Mouse (Mus musculus) spleen, adult 2 months (tissue): Measurements from ENCODE around the gene Lrrc8a. TPM values are rescaled to one million over a fixed set of nuclear protein-coding genes. Genes with fewer than 3 reads are reported as not detected.

Source experiments
- DNase-seq, 2 experiments: peaks; one replicate each; pipeline versions ENCODE4 v3.0.0 to v3.0.0-alpha.2; 2012 to 2021; ENCODE audit warnings: low spot score in 2 of 2, low read depth in 1 of 2
- H3K27ac ChIP-seq: fragments of 200-500 bp; 2 replicates; pipeline ENCODE4 v1.5.1; 2012; ENCODE audit warnings: low read length, inconsistent platforms; ENCODE audit not compliant: insufficient read depth
- H3K27me3 ChIP-seq: fragments of 200-500 bp; 2 replicates; pipeline ENCODE4 v1.6.1; 2012; ENCODE audit warnings: mild to moderate bottlenecking, moderate library complexity, low read length, inconsistent platforms; ENCODE audit not compliant: control insufficient read depth, insufficient read depth
- H3K36me3 ChIP-seq: fragments of 200-500 bp; 2 replicates; pipeline ENCODE4 v1.6.1; 2012; ENCODE audit warnings: mild to moderate bottlenecking, low read length, inconsistent platforms; ENCODE audit not compliant: control insufficient read depth, insufficient read depth
- H3K4me1 ChIP-seq: fragments of 200-500 bp; 2 replicates; pipeline ENCODE4 v1.6.1; 2011; ENCODE audit warnings: inconsistent platforms; ENCODE audit not compliant: control insufficient read depth, insufficient read depth, insufficient read length
- H3K4me3 ChIP-seq: fragments of 200-500 bp; 2 replicates; pipeline ENCODE4 v1.5.1; 2011; ENCODE audit warnings: mild to moderate bottlenecking, inconsistent platforms; ENCODE audit not compliant: insufficient read depth, insufficient read length; ENCODE audit errors: extremely low read depth
- CTCF ChIP-seq: fragments of 200-500 bp; IDR thresholded peaks from 2 replicates; pipeline ENCODE4 v1.5.1; 2011; ENCODE audit warnings: mild to moderate bottlenecking, inconsistent platforms; ENCODE audit not compliant: insufficient read depth, insufficient read length, insufficient replicate concordance; ENCODE audit errors: extremely low read depth
- POLR2A ChIP-seq: fragments of 200-500 bp; IDR thresholded peaks from 2 replicates; pipeline ENCODE4 v1.6.1; 2011; ENCODE audit warnings: low read depth, low read length, inconsistent platforms
- WGBS: fragments of 180-500 bp; shearing (Covaris S2); methylation state at CpG from one replicate; pipeline ENCODE4 v1.1.7; 2018; 5-methylcytosine and 5-hydroxymethylcytosine counted together
- polyA plus RNA-seq: library from polyadenylated mRNA; depleted of rRNA; stranded (reverse); fragments of >200 nt; gene quantifications from 2 replicates; pipeline ENCODE4 v1.2.3, GENCODE M21; 2012

Gene Lrrc8a
- polyA plus RNA-seq, 1 experiment, result 22.1 TPM

DNA sequence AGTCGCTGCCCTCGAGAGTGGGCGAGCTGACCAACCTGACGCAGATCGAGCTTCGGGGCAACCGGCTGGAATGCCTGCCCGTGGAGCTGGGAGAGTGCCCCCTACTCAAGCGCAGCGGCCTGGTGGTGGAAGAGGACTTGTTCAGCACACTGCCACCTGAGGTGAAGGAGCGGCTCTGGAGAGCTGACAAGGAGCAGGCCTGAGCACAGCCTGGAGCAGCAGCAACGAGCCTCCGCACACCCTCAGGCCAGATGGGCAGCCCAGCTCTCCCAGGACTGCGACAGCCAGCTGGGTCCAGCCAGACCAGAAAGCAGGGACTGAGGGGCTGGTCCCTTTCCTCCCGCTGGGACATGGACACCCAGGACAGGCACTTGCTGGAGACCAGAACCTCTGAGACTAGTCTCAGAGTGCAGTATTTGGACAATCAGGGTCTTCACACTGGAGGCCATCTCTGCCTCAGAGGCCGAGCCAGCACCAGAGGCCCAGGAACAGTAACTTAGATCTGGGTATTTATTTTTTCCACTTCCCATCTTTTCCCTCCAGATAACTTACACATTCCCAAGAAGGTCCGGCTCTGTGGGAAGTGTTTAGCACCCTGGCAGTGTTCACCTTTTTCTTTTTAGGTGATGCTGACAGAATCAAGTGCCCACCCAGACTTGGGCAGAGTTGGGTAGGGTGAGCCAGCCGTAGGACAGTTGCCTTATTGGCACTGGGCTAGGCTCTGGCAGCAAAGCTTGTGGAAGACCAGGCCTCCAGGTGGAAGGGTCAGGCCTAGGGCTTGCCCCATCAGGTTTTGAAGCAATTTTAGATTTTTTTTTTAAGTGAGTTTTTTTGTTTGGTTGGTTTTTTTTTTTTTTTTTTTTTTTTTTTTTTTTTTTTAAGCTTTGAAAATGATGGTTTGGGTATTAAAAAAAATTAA is 24.7 kb downstream of the Lrrc8a start:
- no peak for TF ChIP-seq POLR2A
- no peak for TF ChIP-seq CTCF
- H3K27ac ChIP-seq, result no peak overlapping the region
- H3K4me1 ChIP-seq, result peaks cover 17% of the 10 kb centered on the region; the same call in 1 of the 2 replicates
- no peaks in the 10 kb centered on the region for H3K27me3 ChIP-seq
- DNase-seq, result no peak
- peaks cover 22% of the 10 kb centered on the region for H3K36me3 ChIP-seq
- 95% methylated on average over 18 of the region's 18 CpGs for WGBS
- no peak overlapping the region for H3K4me3 ChIP-seq

DNA sequence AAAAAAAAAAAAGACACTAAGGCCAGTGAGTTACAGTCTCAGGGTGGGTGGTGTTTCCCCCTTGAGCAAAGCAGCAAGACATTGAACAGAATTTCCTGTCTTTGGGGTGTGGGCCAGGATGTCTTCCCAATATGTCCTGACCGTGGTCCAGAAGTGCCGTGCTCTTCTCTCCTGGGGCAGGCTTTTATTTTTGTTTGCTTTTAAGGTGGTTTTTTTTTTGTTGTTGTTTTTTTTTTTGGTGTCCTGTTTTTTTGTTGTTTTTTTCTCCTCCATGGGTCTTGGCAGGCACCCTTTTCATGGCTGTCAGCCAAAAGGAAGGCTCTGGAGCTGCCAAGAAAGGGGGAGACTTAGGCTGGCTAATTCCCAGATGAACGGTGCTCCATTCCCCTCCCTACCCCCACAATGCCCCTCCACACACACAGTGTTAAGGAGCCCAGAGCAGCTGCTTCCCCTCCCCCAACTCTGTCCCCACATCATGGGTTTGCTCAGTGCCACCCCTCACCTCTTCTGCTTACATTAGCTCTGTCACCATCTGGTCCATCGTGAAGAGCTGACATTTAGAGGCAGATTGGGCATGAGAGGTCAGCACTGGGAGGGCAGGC is 25.4 kb downstream of the Lrrc8a start:
- Histone ChIP-seq H3K36me3 (peaks cover 21% of the 10 kb centered on the region), H3K4me1 (peaks cover 11% of the 10 kb centered on the region; the same call in 1 of the 2 replicates), H3K27ac (peak overlapping the region; percentile 2; the same call in 1 of the 2 replicates), H3K27me3 (no peaks in the 10 kb centered on the region), H3K4me3 (no peak overlapping the region)
- TF ChIP-seq CTCF (no peak), POLR2A (no peak)
- DNase-seq, result no peak
- WGBS, result 84% methylated on average over 4 of the region's 4 CpGs

DNA sequence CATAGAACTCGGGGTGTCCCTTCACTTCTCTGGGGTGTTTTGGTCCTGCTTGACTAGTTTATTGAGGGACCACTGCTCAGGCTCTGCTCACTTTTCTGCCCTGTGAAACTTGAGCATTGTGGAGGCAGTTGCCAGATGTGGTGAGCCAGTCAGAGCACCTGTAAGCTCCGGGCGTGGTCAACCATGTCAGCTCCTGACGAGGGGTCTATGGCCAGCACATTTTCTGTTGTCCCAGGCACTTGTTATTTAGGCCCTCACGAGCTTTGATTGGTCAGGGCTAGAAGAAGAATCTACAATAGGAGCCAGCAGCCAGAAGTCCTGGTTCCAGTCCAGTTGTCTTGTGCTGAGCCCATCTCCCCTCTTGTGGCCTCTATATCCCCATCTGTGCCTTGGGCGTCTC is 26.3 kb downstream of the Lrrc8a start:
- H3K27ac ChIP-seq, result no peak overlapping the region
- no peak for TF ChIP-seq CTCF
- no peak for TF ChIP-seq POLR2A
- no peaks in the 10 kb centered on the region for H3K27me3 ChIP-seq
- H3K36me3 ChIP-seq, result peaks cover 21% of the 10 kb centered on the region
- H3K4me3 ChIP-seq, result no peak overlapping the region
- 88% methylated on average over 6 of the region's 6 CpGs for WGBS
- H3K4me1 ChIP-seq, result peaks cover 4% of the 10 kb centered on the region; the same call in 1 of the 2 replicates
- DNase-seq, result no peak

DNA sequence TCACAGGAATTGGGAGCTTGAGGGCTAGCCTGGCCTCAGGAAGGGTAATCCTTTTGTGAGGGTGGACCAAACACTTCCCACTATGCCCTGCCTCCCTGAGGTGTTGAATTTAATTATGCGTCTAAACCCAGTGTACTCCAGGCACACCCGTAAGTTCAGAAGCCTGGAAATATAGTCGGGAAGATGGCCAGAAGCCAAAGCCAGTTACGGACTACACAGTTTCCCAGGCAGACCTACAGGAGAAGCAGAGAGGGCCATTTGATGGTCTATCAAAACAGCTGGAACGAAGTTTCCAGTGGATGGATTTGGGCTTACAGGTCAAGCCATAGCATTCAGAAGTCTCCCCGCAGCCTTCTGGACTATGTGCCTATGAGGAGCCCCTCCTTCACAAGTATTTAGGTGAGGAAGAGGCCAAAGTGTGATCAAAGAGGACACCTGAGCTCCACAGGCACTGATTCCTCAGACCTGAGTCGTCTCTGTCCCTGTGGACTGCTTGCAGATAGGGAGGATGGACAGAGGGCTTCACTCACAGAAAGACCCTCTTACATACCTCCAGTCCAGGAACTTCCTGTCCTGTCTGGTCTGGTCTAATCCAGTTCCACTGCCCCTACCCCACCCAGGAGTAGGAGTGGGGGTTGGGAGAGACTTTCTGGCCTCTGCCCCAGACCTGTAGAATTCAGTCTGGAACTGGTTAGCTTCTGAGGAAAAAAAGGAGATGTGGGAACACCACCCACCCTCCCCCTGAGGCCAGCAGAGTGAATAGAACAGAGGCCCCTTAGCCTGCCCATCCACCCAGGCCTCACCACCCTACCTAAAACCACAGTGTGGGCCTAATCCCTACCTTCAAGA is 27.4 kb downstream of the Lrrc8a start:
- Histone ChIP-seq H3K27me3 (no peaks in the 10 kb centered on the region), H3K27ac (peak overlapping the region; percentile 62), H3K36me3 (peaks cover 21% of the 10 kb centered on the region), H3K4me1 (no peaks in the 10 kb centered on the region), H3K4me3 (no peak overlapping the region)
- 91% methylated on average over 7 of the region's 7 CpGs for WGBS
- no peak for TF ChIP-seq POLR2A
- no peak for TF ChIP-seq CTCF
- DNase-seq, result no peak

DNA sequence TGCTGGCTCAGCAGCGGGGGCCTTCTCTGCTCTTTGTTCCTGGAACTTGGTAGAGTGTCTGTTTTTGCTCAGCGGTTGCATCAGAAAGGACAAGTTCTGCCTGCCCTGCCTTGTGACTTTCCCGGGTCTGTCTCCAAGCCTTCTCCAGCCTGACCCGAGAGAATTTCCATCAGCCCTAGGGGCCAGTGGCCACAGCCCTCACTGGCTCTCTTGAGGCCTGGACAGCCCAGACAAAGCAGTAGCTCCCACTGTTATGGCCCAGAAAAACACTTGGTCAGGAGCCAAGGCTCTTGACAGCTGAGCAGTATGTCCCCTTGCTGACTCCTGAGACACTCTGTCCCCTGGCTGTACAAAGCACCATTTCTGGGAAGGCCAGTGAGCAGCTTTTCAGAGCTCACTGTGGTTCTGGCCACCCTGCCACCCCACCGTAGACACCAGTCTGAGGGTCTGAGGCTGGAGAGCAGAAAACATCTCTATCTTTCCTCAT is 28.3 kb downstream of the Lrrc8a start, which contains the start of gene Phyhd1:
Gene Phyhd1, plus strand, starts transcription at position 437 of the 487 bp plus-strand sequence.
- Histone ChIP-seq H3K4me1 (peaks cover 2% of the 10 kb centered on the region; the same call in 1 of the 2 replicates), H3K4me3 (no peak within 1 kb of the TSS), H3K36me3 (peaks cover 20% of the 10 kb centered on the region), H3K27ac (peak within 1 kb of the TSS; percentile 62), H3K27me3 (no peaks in the 10 kb centered on the region)
- no peak for DNase-seq
- TF ChIP-seq CTCF (no peak), POLR2A (no peak)
- 82% methylated on average over 5 of the region's 5 CpGs for WGBS

DNA sequence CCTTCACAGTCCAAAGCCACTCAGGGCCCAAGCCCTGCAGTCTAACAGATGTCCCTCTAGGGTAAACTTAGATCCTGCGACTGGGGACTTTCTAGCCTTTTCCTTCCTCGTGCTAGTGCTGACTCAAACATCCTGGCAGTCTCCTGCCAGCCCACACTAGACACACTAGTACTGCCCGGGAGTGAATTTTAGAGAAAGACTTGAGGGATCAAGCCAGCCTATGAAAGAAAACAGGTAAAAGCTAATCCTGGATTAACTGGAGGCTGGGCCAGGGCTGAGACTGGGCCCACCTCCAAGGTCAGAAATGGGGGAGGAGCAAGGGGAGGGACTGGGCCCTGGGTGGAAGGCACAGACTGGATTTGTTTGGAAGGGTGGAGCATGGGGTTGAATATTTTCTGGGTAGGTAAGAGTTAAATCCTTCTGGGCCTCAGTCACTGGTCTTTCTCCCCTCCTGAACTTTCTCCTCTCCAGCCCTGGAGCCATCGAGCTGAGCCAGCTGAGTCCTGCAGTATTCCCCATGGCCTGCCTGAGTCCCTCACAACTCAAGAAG is 29.0 kb downstream of the Lrrc8a start:
- no peak for TF ChIP-seq POLR2A
- no peak for TF ChIP-seq CTCF
- Histone ChIP-seq H3K4me3 (no peak overlapping the region), H3K27ac (peak overlapping the region; percentile 62), H3K36me3 (peaks cover 20% of the 10 kb centered on the region), H3K27me3 (no peaks in the 10 kb centered on the region), H3K4me1 (peaks cover 2% of the 10 kb centered on the region; the same call in 1 of the 2 replicates)
- 43% methylated on average over 4 of the region's 4 CpGs for WGBS
- DNase-seq, result no peak
